Mouse (Mus musculus): ENCODE data around the gene Slc25a39.
"Not testable (repeated sequence)": the region's sequence is repeated elsewhere in the genome, so short reads cannot be mapped to it uniquely, and the experiment has no call there.

GRCm38 (mm10) chr11:102389436-102389835 lies 18.3 kb downstream of the Slc25a39 start:
- not testable (repeated sequence) for TF ChIP-seq CTCF (IDR thresholded peaks at IDR 0.05; ENCODE audit: extremely low read depth, insufficient read length, insufficient replicate concordance, low read depth, low read length); POLR2A (IDR thresholded peaks at IDR 0.05; ENCODE audit: low read depth, low read length)
